Mouse (Mus musculus): ENCODE measurements at regions not wholly inside any gene's neighbourhood (a gene's known extent, or its start where the extent isn't known, plus 50 kb on each side); places are given as distances from the start of the nearest gene placed in this dataset.

DNA sequence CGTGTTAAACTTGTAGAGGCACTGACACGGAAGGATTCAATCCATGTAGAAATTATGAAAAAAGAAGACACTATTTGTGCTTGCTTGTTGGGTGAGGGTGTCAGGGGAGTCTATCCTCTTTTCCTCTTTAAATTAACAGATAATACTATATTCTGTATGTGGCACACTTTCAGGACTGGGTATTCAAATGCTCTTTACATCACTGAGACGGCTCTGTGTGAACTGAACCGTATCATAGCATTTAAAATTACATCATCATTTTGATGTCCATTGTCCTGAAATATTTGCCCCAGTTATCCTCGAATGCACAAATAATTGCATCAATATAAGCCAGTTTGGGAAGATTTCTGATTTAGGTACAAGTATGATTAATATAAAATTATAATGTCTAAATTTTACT, 478.2 kb downstream of the Ptprc start:
- no peak for TF ChIP-seq MXI1 (IDR thresholded peaks at IDR 0.05; ENCODE audit: low read depth, low read length)
- no peak for TF ChIP-seq RCOR1 (conservative IDR thresholded peaks at IDR 0.05; ENCODE audit: low read depth, low read length)
- TF ChIP-seq EP300 (IDR thresholded peaks at IDR 0.05; ENCODE audit: low read length), result no peak
- no peak for TF ChIP-seq CTCF (conservative IDR thresholded peaks at IDR 0.05 in 1 of 2, IDR thresholded peaks at IDR 0.05 in 1 of 2; ENCODE audit: low read depth in 2 of 2, low read length in 2 of 2)
- TF ChIP-seq SMC3 (IDR thresholded peaks at IDR 0.05; ENCODE audit: low read depth, low read length), result no peak
- TF ChIP-seq POLR2A (IDR thresholded peaks at IDR 0.05; ENCODE audit: low read depth, low read length), result no peak
- TF ChIP-seq ELF1 (IDR thresholded peaks at IDR 0.05; ENCODE audit: low read depth, low read length), result no peak
- TF ChIP-seq SIN3A (IDR thresholded peaks at IDR 0.05; ENCODE audit: low read length), result no peak
- TF ChIP-seq POLR2AphosphoS2 (IDR thresholded peaks at IDR 0.05; ENCODE audit: low read depth, low read length), result no peak
- no peak for TF ChIP-seq TBP (conservative IDR thresholded peaks at IDR 0.05; ENCODE audit: low read depth, low read length)
- no peak for TF ChIP-seq TCF12 (IDR thresholded peaks at IDR 0.05; ENCODE audit: low read depth, low read length)
- no peak for TF ChIP-seq MAZ (IDR thresholded peaks at IDR 0.05; ENCODE audit: low read depth, low read length)
- no peak for TF ChIP-seq HCFC1 (IDR thresholded peaks at IDR 0.05; ENCODE audit: low read depth, low read length)
